Mouse (Mus musculus): ENCODE results near the gene Ptf1a. TPM values are rescaled to one million over a fixed set of nuclear protein-coding genes. Genes with fewer than 3 reads are reported as not detected.

Ptf1a gene
- not detected for polyA plus RNA-seq (2017; shearing (Covaris generic))

DNA sequence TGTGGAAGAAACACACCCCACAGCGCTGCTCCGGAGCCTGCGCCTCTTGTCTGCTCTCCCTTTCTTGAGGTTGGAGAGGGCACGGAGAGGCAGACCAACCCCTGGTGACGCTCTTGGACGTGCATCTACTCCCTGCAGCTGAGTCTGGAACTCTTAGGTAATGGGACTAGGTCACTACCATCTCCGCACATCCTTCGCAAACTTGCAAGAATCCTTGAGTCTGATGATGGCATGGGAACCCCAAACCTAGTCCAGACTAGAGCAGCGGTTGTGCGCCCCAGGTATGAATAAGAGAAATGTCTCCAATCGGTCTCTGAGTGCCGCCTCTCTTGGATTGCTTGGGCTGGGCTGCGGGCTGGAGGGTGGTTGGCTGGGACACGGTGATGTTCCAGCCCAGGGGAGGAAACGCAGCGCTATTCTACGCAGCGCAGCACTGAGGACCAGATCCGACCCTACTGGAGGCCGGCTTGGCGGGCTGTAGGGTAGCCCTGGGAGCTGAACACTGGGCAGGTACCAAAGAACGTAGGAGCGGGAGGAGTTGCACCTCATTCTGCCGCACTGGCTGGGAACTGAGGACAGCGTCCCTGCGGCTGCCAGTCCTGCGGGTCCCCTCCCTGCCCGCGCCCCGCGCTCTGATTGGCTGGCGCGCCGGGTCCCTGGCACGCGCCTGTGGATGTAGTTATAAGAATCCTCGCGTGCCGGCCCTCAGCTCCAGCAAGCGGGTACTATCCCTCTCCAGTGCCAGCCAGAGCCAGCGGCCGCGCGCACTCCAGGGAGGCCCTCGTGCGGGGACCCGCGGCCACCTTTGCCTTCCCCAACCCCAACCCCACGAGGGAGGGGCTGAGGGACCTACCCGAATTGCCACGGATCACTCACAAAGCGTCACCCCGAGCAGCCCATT lies at the start of gene Ptf1a:
Gene Ptf1a (plus strand): TSS at position 733 of the 901 bp plus-strand sequence.

Other genes starting within 250 kb of the Ptf1a start
- gene Armc3, start 246.4 kb upstream of the Ptf1a start, polyA plus RNA-seq (2017; shearing (Covaris generic)) = 1.1 TPM
- gene Msrb2, start 74.2 kb upstream of the Ptf1a start, polyA plus RNA-seq (2017; shearing (Covaris generic)) = 14.5 TPM
- gene 4921504E06Rik, start 108.3 kb downstream of the Ptf1a start, polyA plus RNA-seq (2017; shearing (Covaris generic)) = not detected
- 65.6 TPM for gene Otud1, start 212.1 kb downstream of the Ptf1a start, polyA plus RNA-seq (2017; shearing (Covaris generic))